Mouse (Mus musculus) brain, embryonic 14.5 days (tissue): Measurements from ENCODE around the gene Lmnb2.

Experiments
- CTCF ChIP-seq: fragments of 200-500 bp; IDR thresholded peaks from 2 replicates; pipeline ENCODE4 v1.5.1; 2012; ENCODE audit warnings: inconsistent platforms, mild to moderate bottlenecking, moderate library complexity, borderline replicate concordance; ENCODE audit not compliant: insufficient read depth, insufficient read length; ENCODE audit errors: extremely low read depth
- POLR2A ChIP-seq: fragments of 200-500 bp; IDR thresholded peaks from 2 replicates; pipeline ENCODE4 v1.6.1; 2012; ENCODE audit warnings: mild to moderate bottlenecking, inconsistent platforms, borderline replicate concordance; ENCODE audit not compliant: poor library complexity, insufficient read depth, insufficient read length, severe bottlenecking; ENCODE audit errors: extremely low read depth

- TF ChIP-seq CTCF (peak; percentile 53; the same call in 1 of the 2 replicates), POLR2A (no peak)
These were observed 28.8 kb upstream of the Lmnb2 start for GRCm38 (mm10) chr10:80946684-80947437.
